Mouse (Mus musculus) small intestine, adult 2 months (tissue): Measurements from ENCODE around the gene Cyb5d2. TPM values are rescaled to one million over a fixed set of nuclear protein-coding genes. Genes with fewer than 3 reads are reported as not detected.
"Not testable (repeated sequence)": the region's sequence is repeated elsewhere in the genome, so short reads cannot be mapped to it uniquely, and the experiment has no call there.

Experiments used
- H3K27ac ChIP-seq: fragments of 200-500 bp; 2 replicates; pipeline ENCODE4 v1.5.1; 2012; ENCODE audit warnings: low read depth, low read length, control low read depth, inconsistent platforms; ENCODE audit not compliant: insufficient read depth
- H3K27me3 ChIP-seq: fragments of 200-500 bp; 2 replicates; pipeline ENCODE4 v1.6.1; 2012; ENCODE audit warnings: mild to moderate bottlenecking, moderate library complexity, low read length, inconsistent platforms; ENCODE audit not compliant: control insufficient read depth, insufficient read depth
- H3K36me3 ChIP-seq: fragments of 200-500 bp; 2 replicates; pipeline ENCODE4 v1.6.1; 2012; ENCODE audit warnings: mild to moderate bottlenecking, low read length, control low read depth, inconsistent platforms; ENCODE audit not compliant: control insufficient read depth, insufficient read depth
- H3K4me1 ChIP-seq: fragments of 200-500 bp; 2 replicates; pipeline ENCODE4 v1.6.1; 2012; ENCODE audit warnings: low read length, inconsistent platforms, mixed read lengths; ENCODE audit not compliant: control insufficient read depth, insufficient read depth, insufficient read length
- H3K4me3 ChIP-seq: fragments of 200-500 bp; 2 replicates; pipeline ENCODE4 v1.5.1; 2012; ENCODE audit warnings: low read depth, mild to moderate bottlenecking, control low read depth, inconsistent platforms, low read length, moderate library complexity
- CTCF ChIP-seq: fragments of 200-500 bp; IDR thresholded peaks from 2 replicates; pipeline ENCODE4 v1.5.1; 2012; ENCODE audit warnings: low read depth, mild to moderate bottlenecking, control low read depth, inconsistent platforms, low read length, moderate library complexity, mixed read lengths; ENCODE audit not compliant: insufficient replicate concordance, insufficient read length; ENCODE audit errors: extremely low read depth
- POLR2A ChIP-seq: fragments of 200-500 bp; IDR thresholded peaks from 2 replicates; pipeline ENCODE4 v1.6.1; 2012; ENCODE audit warnings: low read depth, mild to moderate bottlenecking, control low read depth, inconsistent platforms, low read length, moderate library complexity
- WGBS: fragments of 180-500 bp; shearing (Covaris S2); methylation state at CpG from one replicate; pipeline ENCODE4 v1.1.7; 2018; 5-methylcytosine and 5-hydroxymethylcytosine counted together
- polyA plus RNA-seq: library from polyadenylated mRNA; depleted of rRNA; stranded (reverse); fragments of >200 nt; gene quantifications from 2 replicates; pipeline ENCODE4 v1.2.3, GENCODE M21; 2012

Gene Cyb5d2
- polyA plus RNA-seq, 1 experiment = 5.5 TPM

DNA sequence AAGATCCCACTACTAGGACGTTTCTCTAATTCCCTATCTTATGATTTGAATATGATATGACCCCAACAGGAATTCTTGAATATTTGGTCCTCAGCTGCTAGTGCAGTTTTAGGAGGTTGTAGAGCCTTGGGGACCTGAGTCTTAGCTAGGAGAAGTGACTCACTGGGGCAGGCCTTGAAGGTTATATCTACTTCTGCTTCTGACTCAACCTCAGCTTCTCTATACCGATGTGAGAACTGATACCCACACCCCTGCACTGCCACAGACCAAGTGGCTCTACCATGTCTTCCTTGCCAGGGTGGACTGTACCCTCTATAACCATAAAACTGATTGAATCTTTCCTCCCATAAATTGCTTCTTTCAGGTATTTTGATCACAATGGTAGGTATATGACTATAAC lies 13.8 kb downstream of the Cyb5d2 start:
- no peak overlapping the region for H3K4me3 ChIP-seq
- no peaks in the 10 kb centered on the region; the same call in none of the 2 replicates for H3K36me3 ChIP-seq
- WGBS = 55% methylated on average over 2 of the region's 2 CpGs
- H3K27ac ChIP-seq = no peak overlapping the region
- H3K4me1 ChIP-seq = peaks cover 5% of the 10 kb centered on the region; the same call in 1 of the 2 replicates
- TF ChIP-seq POLR2A (no peak), CTCF (no peak)
- no peaks in the 10 kb centered on the region for H3K27me3 ChIP-seq

DNA sequence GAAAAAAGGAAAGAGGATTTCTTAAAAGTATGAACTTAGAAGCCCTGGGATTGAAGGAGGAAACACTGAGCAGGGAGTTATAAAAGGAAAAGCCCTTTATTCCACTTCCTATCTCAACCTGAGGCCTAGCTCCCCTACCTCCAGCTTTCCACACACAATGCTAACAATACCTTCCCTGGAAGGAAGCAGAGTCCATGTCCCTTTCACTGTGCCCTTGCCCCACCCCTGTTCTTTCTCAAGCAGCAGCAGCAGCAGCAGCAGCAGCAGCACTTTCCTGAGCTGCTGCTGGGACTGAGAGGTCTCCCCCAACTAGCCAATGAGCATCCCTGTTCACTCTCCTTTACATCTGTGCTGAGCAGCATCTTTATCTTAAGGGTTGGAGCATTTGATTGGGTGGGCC lies 17.0 kb downstream of the Cyb5d2 start:
- no peaks in the 10 kb centered on the region for H3K27me3 ChIP-seq
- H3K36me3 ChIP-seq = no peaks in the 10 kb centered on the region; the same call in 1 of the 2 replicates
- TF ChIP-seq POLR2A = no peak
- TF ChIP-seq CTCF = no peak

DNA sequence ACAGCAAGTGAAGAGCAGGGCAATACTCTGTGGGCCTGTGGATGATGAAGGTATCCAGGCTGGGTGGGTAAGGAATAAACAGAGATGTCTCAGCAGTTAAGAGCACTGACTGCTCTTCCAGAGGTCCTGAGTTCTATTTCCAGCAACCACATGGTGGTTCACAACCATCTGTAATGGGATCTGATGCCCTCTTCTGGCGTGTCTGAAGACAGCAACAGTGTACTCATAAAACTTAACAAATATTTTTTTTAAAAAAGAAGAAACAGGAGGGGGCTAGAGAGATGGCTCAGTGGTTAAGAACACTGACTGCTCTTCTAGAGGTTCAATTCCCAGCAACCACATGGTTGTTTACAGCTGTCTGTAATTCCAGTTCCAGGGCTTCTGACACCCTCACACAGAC lies 23.3 kb downstream of the Cyb5d2 start:
- H3K27ac ChIP-seq, H3K27me3 ChIP-seq, H3K4me1 ChIP-seq, H3K4me3 ChIP-seq, H3K36me3 ChIP-seq: not testable (repeated sequence)
- WGBS = 29% methylated on average over 1 of the region's 1 CpGs

More for the DNA sequence above, 17.0 kb downstream of the Cyb5d2 start:
- Histone ChIP-seq H3K4me1 (peaks cover 5% of the 10 kb centered on the region; the same call in 1 of the 2 replicates), H3K4me3 (no peak overlapping the region), H3K27ac (no peak overlapping the region)

DNA sequence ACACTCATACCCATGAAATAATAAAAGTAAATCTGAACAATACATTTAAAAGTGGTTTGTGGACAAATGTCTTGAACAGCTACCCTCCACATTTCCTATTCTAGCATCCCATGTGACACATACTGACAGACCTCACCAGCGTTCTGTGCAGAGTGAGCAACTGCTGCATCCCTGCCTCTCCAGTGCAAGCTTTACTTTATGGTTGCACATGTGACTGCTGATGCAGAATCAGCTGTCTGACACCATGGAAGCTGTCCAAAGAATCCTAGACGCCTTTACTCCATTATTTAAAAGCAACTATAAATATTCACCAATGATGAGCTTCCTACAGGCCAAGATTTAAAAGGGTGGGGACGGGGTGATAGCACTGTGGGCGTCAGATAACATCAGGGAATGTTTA lies 24.5 kb downstream of the Cyb5d2 start:
- H3K36me3 ChIP-seq = peaks cover 11% of the 10 kb centered on the region
- H3K4me3 ChIP-seq = no peak overlapping the region
- TF ChIP-seq CTCF (no peak), POLR2A (no peak)
- H3K4me1 ChIP-seq = 0 out of 2 replicates have a peak, but pooled peaks cover 2% of the 10 kb centered on the region
- WGBS = 62% methylated on average over 4 of the region's 4 CpGs
- H3K27ac ChIP-seq = no peak overlapping the region
- no peaks in the 10 kb centered on the region for H3K27me3 ChIP-seq

DNA sequence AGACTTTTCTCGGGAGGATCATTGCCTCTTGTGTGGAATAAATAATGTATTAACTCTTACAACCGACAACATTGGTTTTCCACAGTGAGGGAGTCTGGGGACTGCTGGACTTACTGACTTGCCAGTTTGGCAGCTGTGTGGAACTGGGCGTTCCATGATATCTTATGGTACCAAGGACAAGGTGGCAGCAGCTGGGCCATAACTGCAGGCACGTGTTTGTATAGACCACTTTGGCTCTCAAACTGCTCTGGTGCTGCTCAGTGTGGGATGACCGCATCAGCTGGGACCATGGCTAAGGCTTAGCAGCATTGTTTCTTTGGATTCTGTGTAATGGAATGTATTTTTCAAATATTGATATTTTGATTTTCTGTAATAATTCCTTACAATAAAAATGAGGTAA lies 25.1 kb downstream of the Cyb5d2 start:
- H3K36me3 ChIP-seq = peaks cover 11% of the 10 kb centered on the region

DNA sequence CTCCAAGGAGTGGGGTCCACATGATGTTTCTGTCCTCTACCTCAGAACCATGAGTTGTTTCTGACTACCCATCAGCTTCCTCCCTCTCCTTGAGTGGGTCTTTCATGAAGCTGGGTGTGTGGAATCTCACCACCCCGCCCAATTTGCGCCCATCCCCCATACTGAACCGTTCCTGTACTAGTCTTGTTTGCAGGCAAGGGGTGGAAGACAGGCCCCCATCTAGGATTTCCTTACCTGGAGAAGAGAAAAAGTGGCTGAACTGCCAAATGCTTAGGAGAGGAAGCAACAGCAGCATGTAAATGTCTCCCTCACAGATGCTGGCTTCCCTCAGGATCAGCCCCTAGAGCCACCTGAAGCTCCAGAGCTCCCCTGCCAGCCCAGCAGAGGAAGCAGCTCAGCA lies 25.6 kb downstream of the Cyb5d2 start:
- H3K27ac ChIP-seq = no peak overlapping the region
- H3K36me3 ChIP-seq = peaks cover 11% of the 10 kb centered on the region
- H3K4me1 ChIP-seq = 0 out of 2 replicates have a peak, but pooled peaks cover 2% of the 10 kb centered on the region
- no peak for TF ChIP-seq POLR2A
- TF ChIP-seq CTCF = no peak
- H3K4me3 ChIP-seq = no peak overlapping the region
- whole genome bisulfite sequencing = 88% methylated on average over 3 of the region's 3 CpGs
- H3K27me3 ChIP-seq = no peaks in the 10 kb centered on the region

More for the DNA sequence above, 25.1 kb downstream of the Cyb5d2 start:
- H3K4me1 ChIP-seq = 0 out of 2 replicates have a peak, but pooled peaks cover 2% of the 10 kb centered on the region
- WGBS = 84% methylated on average over 5 of the region's 5 CpGs
- TF ChIP-seq CTCF (no peak), POLR2A (no peak)
- H3K27ac ChIP-seq = no peak overlapping the region
- H3K27me3 ChIP-seq = no peaks in the 10 kb centered on the region
- no peak overlapping the region for H3K4me3 ChIP-seq

DNA sequence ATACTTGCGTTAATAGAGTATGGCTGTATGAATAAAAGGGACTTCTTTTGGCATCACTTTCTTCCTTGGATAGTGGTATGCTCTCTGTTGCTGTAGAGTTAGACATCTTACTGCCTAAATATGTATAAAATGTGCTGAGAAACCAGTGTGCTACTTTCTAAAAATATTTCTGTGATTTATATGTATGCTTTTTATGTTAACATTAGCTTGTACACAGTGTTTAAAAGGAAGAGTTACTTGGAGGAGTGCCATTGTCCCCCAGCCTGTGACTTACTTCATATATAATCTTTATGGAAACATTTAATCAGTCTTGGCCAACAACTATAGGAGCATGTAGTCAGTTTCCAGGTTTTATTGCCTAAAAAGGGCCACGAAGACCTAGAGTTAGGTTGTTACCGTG lies 26.9 kb downstream of the Cyb5d2 start:
- Histone ChIP-seq H3K27ac (no peak overlapping the region), H3K36me3 (peaks cover 19% of the 10 kb centered on the region), H3K4me1 (0 out of 2 replicates have a peak, but pooled peaks cover 2% of the 10 kb centered on the region), H3K27me3 (no peaks in the 10 kb centered on the region), H3K4me3 (no peak overlapping the region)
- WGBS = 87% methylated on average over 3 of the region's 3 CpGs
- TF ChIP-seq POLR2A (no peak), CTCF (no peak)

DNA sequence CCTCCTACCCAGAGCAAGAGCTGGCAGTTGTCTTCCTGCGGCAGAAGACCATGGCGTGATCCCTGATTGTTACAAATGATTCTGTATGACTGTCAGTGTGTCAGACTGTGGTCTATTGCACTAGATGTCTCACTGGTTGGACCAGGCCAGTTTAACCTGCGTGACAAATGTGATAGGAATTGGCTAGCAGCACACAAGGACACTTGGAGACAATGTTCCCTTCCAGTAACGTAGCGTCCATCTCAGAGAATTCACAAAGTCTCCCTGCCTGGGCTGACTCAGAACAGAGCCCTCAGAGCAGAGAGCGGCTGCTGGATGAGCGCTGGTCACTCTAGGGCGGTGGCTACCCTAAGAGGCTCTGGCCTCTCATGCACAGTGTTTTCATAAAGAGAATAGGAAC lies 28.2 kb downstream of the Cyb5d2 start:
- no peak for TF ChIP-seq POLR2A
- TF ChIP-seq CTCF = no peak
- WGBS = 90% methylated on average over 8 of the region's 8 CpGs
- peaks cover 30% of the 10 kb centered on the region for H3K36me3 ChIP-seq
- H3K27me3 ChIP-seq = no peaks in the 10 kb centered on the region
- 0 out of 2 replicates have a peak, but pooled peaks cover 2% of the 10 kb centered on the region for H3K4me1 ChIP-seq
- no peak overlapping the region for H3K4me3 ChIP-seq
- H3K27ac ChIP-seq = no peak overlapping the region
